Mouse (Mus musculus): Measurements from ENCODE around the gene Calr3.

Calr3 gene

GRCm38 (mm10) chr8:72438248-72439015, 5.2 kb downstream of the Calr3 start:
- DNase-seq (ENCODE audit: low read depth): no peak

- DNase-seq (ENCODE audit: low read depth): no peak
Observed at GRCm38 (mm10) chr8:72434952-72435351, 8.7 kb downstream of the Calr3 start.

GRCm38 (mm10) chr8:72429676-72430075, 14.0 kb downstream of the Calr3 start:
- DNase-seq (ENCODE audit: low read depth): no peak

- no peak for DNase-seq (ENCODE audit: low read depth)
Observed at GRCm38 (mm10) chr8:72422926-72423325, 20.7 kb downstream of the Calr3 start.

- DNase-seq (ENCODE audit: low read depth): peak; percentile 99
Observed at GRCm38 (mm10) chr8:72421362-72422335, 22.0 kb downstream of the Calr3 start, which contains the start of gene Eps15l1. Gene Eps15l1 (minus strand): TSS chr8:72421460.

- DNase-seq (ENCODE audit: low read depth): no peak
Observed at GRCm38 (mm10) chr8:72420571-72421361, 22.9 kb downstream of the Calr3 start.

GRCm38 (mm10) chr8:72418073-72418472, 25.6 kb downstream of the Calr3 start:
- DNase-seq (ENCODE audit: low read depth): no peak

GRCm38 (mm10) chr8:72415252-72415651, 28.4 kb downstream of the Calr3 start:
- DNase-seq (ENCODE audit: low read depth): no peak

- DNase-seq (ENCODE audit: low read depth): no peak
Observed at GRCm38 (mm10) chr8:72413839-72414238, 29.8 kb downstream of the Calr3 start.

GRCm38 (mm10) chr8:72409443-72409842, 34.2 kb downstream of the Calr3 start:
- no peak for DNase-seq (ENCODE audit: low read depth)

- DNase-seq (ENCODE audit: low read depth): no peak
Observed at GRCm38 (mm10) chr8:72407878-72408277, 35.8 kb downstream of the Calr3 start.

GRCm38 (mm10) chr8:72402981-72403380, 40.7 kb downstream of the Calr3 start:
- DNase-seq (ENCODE audit: low read depth): no peak

- DNase-seq (ENCODE audit: low read depth): no peak
Observed at GRCm38 (mm10) chr8:72401381-72401780, 42.3 kb downstream of the Calr3 start.

GRCm38 (mm10) chr8:72385737-72386136, 57.9 kb downstream of the Calr3 start:
- DNase-seq (ENCODE audit: low read depth): no peak

- DNase-seq (ENCODE audit: low read depth): no peak
Observed at GRCm38 (mm10) chr8:72382395-72382794, 61.3 kb downstream of the Calr3 start.

GRCm38 (mm10) chr8:72380656-72381055, 63.0 kb downstream of the Calr3 start:
- DNase-seq (ENCODE audit: low read depth): no peak

GRCm38 (mm10) chr8:72376900-72377299, 66.8 kb downstream of the Calr3 start:
- no peak for DNase-seq (ENCODE audit: low read depth)

GRCm38 (mm10) chr8:72376309-72376708, 67.4 kb downstream of the Calr3 start:
- no peak for DNase-seq (ENCODE audit: low read depth)

GRCm38 (mm10) chr8:72375161-72375560, 68.5 kb downstream of the Calr3 start:
- no peak for DNase-seq (ENCODE audit: low read depth)
